Mouse (Mus musculus) lung, postnatal 10 days (tissue): Measurements from ENCODE around the gene Rnf141.

Experiments used
- DNase-seq: peaks from one replicate; pipeline ENCODE4 v3.0.0; 2021

Rnf141 gene

DNA sequence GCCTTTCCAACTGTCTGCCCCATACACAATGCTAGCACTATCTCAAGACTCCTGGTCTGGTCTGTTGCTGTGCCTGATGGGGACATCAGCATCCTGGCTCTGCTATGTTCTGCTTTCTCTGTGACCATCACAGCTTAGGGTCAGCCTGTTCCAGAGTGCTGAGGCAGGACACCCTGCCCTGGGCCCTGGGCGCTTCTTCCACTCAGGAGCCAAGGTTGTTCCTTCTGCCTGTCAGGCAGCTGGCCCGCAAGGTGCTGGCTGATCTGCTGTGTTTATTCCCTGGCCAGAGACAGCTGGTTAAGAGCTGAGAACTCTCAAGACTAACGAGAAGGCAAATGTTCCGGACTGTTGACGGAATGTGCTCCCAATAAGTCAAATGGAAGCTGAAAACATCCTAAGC is 52.1 kb downstream of the Rnf141 start:
- no peak for DNase-seq

DNA sequence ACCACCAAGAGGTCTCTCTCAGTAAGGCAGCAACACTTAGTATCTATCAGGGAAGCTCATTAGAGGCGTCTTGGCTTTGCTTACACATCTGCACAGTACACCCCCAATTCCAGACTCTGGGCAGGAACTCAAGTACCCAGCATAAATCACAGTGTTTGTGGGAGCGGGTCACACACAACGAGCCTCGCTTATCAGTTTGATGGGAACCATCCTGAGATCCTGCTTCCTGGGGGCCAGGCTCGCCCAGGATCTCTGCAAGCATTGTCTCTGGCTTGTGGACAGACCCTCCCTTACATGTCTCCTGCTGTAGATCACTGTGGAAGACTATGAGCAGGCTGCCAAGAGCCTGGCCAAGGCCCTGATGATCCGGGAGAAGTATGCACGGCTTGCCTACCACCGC is 53.4 kb downstream of the Rnf141 start:
- no peak for DNase-seq

DNA sequence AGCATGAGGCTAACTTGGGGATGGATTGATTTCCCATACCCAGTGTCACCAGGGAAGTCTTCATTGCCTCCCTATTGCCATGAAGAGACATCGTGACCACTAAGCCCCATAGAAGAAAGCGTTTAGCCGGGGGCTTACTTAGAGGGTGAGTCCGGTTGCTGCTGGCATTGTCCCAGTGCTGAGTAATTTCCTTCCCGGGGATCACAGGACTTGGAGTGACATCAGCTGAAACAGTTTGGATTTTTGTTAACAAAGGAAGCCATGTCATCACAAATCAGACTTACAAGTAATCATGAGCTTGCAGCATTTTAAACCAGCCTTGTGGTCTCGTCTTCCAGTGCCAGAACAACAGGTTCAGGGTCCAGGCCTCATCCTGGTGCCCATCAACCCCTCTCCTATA is 56.9 kb downstream of the Rnf141 start:
- DNase-seq = peak; percentile 83

DNA sequence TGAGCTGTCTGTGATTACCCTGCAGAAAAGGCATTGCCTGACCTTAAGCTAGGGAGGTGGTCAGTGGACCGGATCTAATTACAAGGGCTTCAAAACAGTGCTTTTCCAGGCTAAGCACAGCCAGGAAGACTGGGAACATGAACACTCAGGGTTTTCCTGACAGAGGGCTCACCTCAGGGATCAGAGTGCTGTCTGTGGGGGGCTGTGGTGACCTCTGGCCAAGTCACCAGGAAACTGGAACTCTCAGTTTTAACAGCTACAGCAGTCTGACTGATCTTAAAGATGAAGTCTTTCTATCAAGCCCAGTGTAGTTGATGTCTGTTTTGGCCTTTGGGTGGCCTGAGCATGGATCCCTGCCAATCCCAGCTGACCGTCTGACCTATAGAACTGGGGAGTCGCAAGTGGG is 58.5 kb downstream of the Rnf141 start:
- no peak for DNase-seq

DNA sequence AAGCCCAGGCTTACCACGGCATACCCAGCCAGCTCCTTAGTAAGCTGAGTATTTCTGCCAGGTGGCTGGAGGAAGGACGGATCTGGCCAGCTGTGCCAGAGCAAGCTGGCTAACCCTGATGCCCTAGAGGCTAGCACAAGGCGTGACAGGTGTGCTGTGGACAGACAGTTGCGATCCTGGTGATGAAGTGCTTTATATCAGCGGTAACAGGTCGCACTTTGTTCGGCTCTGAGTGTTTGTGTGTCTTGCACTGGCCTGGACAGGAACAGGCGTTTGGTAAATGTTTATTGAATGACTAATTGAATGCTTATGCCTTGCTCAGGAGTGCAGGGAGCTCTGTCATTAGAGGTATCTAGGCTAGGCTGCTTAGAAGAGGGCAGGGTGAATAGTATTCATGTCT is 59.3 kb downstream of the Rnf141 start:
- DNase-seq = no peak

DNA sequence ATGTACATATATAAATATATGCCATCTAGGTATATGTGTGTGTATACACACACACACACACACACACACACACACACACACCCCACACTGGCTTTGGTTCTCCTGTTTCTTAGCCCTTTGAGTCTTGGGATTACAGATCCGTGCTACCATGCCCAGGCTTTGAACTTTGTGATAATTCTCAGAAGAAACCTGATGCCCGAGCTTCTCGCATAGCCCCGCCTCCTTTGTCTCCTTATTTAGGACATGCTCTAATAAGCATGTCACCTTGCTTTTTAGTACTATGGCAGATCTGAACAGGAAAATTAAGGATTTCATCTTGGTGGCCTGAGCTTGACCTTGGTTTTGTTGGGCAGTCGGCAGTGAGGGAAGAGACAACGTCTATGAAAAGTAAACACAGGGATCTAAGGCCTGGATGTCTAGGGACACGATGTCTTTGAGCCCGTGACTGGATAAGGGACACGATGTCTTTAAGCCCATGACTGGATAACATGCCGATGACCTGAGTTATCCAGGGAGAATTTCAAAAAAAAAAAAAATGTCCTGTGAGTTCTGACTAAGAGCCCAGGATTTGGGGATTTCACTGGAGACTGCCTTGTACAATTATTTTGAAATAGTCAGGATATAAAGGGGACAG is 61.3 kb downstream of the Rnf141 start:
- no peak for DNase-seq

DNA sequence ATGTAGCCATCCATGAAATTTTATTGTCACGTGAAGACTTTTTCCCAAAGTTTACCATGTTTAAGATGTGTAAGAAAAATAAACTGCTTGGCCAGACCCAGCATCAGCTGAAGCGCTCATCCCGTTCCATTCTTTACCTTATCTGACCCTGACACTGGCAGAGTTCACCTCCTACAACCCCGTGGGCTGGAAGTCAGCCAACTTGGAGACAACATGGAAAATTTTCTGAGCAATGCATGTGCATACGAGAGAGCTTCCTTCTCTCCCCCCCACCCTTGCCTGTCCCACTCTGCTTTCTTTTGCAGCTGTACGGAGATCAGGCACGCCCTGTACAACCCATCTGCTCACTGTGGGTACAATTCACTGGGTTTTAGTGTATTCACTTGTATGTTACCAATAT is 62.1 kb downstream of the Rnf141 start:
- DNase-seq = peak; percentile 48

DNA sequence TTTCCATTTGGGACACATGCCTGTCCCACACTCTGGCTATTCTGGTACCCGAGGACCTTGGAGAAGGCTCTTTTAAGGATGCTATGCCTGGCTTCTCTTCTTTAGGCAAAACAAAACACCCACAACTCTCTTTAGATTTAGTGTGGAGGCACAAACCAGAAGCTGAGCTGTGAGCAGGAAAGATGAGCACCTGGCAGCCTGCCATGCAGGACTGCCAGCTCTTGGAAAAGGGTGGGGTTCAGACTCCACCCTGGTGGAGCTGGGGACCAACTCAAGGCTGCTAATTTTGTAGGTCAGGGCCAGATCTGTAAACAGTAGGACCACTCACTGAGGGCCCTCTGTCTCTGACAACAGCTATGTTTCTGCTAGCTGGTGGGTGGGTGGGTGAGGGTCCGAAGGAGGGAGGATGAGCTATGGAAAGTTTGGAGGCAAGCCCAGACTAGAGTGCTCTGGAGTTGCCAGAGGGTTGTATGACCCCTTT is 63.0 kb downstream of the Rnf141 start:
- peak; percentile 52 for DNase-seq

DNA sequence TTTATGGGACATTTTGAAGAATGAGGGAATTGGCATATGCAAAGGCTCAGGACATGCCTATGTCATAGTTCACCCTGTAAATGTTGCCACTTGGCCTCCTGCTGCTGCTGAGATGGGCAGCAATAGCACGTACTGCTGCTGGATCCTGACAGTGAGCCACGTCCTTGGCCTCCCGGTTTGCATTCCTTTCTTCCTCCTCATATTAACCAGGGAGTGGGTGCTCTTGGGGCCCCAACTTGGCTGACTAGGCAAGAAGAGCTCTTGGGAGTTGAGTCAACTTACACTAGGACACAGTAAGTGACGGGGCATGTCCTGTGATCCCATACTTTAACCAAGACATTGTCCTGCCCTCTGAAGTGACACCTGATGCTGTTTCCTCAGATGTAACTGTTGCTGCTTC is 63.7 kb downstream of the Rnf141 start:
- DNase-seq = no peak

DNA sequence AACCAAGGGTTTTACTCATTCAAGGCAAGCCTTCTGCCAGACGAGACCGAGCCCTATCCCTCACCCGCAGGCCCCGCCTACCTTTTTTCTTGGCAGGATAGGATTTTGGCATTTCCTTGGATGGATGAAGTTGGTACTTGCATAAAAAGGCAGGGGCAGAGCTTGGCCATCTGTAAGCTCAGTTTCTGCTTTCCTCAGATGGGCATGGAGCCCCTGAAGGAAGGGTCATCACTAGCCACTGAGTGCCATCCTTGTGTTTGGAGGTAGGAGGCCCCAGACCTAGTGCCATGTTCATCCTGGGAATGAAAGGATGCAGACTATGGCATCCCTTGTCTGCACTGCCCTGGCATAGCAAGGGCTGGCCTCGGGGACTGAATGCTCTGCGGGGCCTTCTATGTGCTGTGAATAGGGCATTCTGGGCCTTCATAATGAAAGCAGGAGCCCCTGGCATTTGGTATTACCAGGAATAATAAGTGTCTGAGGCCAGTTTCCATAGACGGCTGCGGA is 64.6 kb downstream of the Rnf141 start:
- no peak for DNase-seq

DNA sequence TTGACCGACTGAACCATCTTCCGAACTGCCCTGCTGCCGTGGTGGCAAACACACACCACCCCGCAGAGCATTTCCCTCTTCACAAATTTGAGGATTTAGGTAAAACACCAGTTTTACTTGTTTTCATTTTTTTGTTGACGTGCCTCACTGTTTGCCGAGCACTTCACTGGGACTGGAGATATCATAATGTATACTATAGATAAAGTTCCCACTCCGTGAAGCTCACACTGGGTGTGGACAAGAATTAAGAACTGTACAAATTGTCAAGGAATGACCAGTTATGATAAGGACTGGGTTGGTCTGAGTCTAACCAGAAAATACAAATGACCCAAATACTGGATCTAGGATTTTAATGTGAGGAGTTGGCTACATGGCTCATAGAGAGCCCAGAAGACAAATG is 65.3 kb downstream of the Rnf141 start:
- no peak for DNase-seq

DNA sequence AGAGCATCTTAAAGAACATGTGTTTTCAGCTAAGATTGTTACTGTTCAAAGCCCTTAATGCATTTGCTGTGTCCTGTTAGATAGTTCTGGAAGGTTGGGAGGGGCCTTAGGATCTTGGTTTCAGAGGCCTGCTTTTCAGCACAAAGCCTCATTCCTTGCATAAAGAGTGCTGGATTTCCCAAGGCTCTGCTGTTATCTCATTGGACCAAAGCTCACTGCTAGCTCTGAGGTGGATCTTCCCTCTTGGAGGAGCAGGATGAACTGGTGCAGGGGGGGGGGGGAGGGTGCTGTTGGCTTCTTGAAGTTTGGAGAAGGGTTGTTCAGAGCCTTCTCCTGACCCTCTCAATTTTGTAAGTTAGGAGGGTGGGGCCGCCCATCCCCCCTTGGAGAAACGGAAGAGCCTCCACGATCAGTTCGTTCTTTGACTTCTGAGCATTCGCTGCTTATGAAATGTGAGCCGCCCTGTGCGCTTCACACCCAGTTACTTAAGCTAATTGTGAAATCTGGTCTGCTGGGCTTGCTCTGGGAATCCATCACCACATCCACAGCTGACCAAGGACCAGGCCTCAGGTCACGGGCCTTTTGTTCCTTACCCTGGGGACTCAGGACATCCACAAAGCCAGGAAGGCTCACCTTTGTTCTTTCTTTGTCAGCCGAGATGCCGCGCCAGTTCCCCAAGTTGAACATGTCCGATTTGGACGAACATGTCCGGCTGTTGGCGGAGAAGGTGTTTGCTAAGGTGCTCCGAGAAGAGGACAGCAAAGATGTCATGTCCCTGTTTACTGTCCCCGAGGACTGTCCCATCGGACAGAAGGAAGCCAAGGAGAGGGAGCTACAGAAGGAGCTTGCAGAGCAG is 66.9 kb downstream of the Rnf141 start:
- DNase-seq = peak; percentile 30

DNA sequence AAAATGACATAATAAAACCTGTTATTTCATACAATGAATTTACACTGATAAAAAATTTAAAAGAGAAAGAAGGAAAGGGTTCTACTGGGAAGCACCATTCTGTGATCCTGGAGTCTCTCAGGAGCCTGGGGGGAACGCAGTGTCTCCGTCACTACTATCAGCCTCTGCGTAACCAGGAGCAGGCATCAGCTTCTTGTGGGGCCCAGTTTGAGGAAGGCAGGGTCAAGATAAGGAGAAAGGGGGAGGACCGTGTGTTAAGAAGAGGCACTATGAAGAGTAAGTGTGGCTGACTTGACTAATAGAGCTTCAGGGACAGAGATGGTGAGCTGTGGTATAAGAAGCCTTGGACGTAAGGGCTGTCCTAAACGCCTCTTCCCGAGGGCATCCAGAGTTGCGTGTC is 69.6 kb downstream of the Rnf141 start:
- DNase-seq = no peak

DNA sequence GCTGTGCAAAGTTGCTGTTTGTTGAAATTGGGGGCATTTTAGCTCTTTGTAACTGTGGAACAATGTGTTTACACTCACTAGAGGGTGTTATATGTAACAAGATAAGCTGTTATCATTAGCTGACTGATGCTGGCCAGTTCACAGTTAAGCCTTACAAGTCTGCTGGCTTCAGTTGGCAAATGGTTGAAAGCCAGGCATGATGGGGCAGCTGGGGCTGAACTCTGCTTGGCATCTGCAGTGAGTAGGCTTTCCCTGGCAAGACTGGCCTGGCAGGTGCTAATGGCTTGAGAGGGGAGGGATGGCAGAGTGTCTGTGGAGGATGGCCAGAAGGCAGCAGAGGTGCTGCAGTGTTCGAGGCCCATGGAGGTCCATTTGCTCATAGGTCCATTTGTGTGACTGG is 70.2 kb downstream of the Rnf141 start:
- no peak for DNase-seq

DNA sequence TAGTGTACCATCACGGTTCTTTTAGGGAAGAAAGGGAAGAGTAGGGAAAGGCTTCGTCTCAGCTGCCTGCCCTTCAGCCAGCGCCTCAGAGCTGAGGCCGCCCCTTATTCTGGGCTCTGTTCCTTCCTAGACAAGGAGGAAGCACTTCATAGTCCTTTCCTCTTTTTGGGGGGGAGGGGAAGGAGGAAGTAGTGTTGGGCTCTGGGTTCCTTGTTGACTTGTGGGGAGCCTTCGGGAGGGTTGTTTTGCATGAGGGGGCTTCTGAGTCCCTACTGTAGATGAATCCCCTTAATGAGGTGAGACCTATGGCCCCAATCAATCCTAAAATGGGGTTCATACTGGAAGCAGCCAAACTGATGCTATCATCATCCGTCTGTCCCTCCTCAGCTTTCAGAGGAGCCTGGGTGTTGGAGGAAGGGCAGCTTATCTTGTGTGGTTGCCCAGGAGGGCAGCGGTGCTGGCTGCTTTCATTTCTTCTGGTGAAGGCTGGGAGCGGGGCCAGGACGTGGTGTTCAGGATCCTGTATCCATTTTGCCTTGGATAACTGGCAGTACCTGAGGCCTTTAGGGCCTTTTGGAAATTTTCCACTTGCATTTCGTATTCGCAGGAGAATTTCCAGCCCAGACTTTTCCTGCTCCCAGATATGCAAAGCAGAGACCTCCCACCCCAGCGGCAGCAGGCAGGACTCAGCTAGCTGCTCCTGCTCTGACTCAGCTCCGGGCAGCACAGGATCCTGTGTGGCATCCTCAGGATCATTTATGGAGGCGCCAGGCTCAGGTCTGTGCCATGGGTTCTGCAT is 70.9 kb downstream of the Rnf141 start:
- DNase-seq = peak; percentile 42

DNA sequence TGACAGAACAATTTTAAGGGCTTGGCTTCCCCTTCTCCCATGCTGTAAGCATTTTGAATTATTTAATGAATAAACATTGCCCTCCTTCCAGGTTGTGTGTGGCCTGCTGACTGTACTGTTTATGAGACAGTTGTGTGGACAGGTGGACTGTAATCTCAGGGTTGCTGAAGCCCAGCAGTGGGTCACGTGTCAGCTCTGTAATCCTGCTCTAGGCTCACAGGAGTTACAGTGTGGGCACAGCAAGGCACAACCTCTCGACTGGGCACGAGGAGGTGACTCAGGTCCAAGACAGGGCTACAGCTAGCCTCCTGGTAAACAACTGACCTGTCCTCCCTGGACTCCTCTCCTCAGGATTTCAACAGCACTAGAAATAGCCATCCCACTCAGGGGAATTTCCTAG is 71.9 kb downstream of the Rnf141 start:
- no peak for DNase-seq

DNA sequence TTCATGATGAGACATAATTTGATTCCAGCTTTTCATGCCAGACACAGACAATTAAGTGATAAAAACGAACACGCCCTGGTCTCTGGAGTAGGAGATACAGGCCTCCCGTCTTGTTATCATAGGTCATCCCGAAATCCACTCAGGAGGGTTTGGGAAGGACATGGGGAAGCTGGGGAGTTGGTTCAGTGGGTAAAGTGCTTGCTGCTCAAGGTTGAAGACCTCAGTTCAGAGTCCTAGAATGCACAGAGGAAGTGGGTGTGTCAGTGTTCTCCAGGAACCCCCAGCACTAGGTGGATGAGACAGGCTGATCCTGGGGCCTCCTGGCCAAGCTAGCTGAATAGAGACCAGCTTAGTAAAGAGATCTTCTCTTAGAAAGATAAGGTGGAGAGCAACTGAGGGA is 73.3 kb downstream of the Rnf141 start:
- no peak for DNase-seq

DNA sequence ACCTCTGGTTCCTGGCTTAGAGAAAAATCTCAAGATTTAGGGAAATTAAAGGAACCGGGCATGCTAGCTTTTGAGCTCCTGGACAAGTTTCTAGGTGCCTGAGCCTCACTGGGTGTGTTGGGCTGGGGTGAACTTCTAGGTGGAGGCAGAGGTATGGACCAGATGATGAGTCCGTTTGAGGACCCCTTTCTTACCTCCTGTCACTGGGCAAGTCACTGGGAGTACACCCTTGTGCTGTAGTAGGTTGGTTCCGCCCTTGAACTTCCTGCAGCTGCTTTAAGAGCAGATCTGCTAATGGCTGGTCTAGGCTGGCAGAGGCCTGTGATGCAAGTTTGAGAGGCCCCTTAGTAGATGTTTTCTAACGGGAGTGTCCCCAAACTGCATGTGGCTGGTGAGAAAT is 75.2 kb downstream of the Rnf141 start:
- peak; percentile 44 for DNase-seq

DNA sequence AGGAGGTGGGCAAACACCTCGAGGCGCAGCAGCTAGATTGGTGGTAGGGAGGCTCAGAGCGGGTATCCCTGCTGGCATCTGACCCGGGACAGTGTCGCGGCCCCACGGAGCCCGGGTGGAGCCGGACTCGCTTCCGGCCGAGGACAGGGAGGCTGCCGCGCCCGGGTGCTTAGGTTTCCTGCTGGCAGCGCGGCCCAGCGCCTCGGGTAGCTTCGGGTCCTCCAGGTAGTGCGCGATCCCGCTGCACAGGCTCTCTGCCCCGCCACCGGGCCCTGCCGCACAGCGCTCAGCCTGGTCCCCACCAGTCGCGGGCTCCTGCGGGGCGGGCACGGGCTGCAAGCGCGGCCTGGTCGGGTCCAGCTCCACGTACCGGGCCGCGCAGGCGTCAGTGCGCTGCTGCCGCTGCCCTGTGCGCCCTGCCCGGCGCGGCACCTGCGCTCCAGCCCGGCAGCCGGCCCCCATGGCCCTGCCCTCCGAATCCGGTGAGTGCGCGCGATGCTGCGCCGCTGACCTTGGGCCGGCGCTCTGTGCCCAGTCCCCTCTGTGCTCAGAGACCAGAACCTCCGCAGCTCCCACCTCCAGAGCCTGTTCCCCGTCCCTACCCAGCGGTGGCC is 75.7 kb downstream of the Rnf141 start:
- peak; percentile 57 for DNase-seq

DNA sequence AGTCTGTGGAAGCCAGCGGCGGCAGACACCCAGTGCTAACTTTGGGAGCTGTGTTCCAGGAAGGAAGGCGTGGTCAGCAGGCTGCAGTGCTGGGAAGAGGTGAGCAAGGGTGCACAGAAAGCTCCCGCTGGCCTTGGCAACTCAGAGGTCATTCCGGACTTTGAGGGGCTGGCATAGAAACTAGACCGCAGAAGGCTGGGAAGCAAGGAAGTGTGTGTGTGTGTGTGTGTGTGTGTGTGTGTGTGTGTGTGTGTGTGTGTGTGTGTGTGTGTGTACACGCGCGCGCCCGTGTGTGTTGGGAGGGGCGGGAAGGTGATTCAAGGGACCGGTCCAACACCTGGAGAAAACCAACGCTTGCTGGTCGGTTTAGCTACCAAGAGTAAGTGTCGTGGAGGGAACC is 76.3 kb downstream of the Rnf141 start, which contains the start of gene Ampd3:
Ampd3 (plus strand) TSS at position 206 of the 400 bp plus-strand sequence.
- no peak for DNase-seq

DNA sequence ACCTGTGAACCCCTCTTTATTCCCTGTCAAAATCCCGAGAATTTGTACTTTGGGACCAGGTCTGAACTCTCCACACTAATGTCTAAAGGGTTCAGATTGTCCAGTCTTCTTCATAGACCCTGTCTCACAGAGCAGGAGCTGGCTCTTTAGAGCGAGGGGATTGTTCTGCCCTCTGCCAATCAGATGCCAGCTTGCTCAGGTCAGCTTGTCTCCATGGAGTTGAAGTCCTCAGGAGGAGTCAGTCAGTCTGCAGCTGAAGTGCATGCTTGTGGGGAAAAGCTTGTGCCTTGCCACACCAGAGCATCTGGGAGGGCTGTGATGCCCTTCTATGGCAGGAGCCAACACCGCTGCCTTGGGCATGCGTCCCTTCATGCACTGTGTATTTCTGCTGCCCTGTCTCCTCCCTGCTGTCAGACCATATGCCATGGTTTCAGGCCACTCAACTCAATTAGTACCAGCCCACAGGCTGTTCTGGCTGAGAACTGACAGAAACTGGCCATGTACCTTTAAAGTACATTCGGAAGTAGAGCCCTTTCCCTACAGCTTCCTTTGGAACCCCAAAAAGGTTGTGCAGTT is 81.6 kb downstream of the Rnf141 start:
- no peak for DNase-seq

DNA sequence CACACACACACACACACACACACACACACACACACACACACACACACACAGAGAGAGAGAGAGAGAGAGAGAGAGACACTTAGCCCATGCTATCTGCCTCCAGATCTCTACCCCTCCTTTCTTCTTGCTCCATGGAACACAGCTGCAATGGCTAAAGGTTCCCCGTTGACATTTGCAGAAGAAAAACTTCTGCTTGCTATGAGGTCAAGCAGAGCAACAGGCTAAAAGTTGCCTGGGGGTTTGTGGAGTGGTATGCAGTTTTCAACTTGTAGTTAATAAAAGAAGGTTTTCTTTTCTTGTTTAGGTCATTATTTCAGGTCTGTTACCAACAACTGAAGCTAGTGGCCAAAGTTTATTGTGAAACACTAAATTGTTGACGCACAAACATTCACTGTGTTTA is 87.8 kb downstream of the Rnf141 start:
- no peak for DNase-seq

DNA sequence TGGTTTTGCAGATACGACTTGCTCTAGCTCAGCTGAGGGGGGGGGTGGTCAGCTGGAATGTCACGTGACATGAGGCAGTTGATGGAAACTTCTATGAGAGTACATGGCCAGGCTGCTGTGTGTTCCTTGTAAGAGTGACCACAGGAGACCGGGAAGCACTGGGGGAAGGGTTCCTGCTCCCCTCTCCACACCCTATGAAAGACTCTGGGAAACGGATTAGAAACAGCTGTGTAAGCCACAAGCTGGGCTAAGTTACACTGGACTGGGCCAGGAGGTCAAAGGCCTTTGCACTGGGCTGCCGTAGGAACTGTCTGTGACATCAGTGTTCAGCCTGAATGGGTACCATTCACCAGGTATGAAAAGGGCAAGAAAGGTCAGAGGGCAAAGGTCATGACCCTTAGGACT is 90.3 kb downstream of the Rnf141 start:
- DNase-seq = no peak
